Mouse (Mus musculus): ENCODE measurements around the gene Kcnq1. TPM values are rescaled to one million over a fixed set of nuclear protein-coding genes. Genes with fewer than 3 reads are reported as not detected.

Kcnq1 gene
- polyA plus RNA-seq, 1 experiment from 2014 or later = 0.88 TPM

- no peak; the same call in 1 of the 2 replicates for ATAC-seq (ENCODE audit: low FRiP score)
- 67% methylated on average over 14 of the region's 14 CpGs for WGBS
- H3K9ac ChIP-seq (replicated peaks) = no peak overlapping the region
- H3K27me3 ChIP-seq (replicated peaks) = no peaks in the 10 kb centered on the region
- H3K4me3 ChIP-seq (replicated peaks) = no peak overlapping the region
- no peaks in the 10 kb centered on the region for H3K36me3 ChIP-seq
- no peaks in the 10 kb centered on the region for H3K9me3 ChIP-seq (replicated peaks)
- no peak overlapping the region for H3K27ac ChIP-seq (replicated peaks)
- H3K4me1 ChIP-seq = peaks cover 24% of the 10 kb centered on the region
- H3K4me2 ChIP-seq = no peak overlapping the region
Observed at GRCm38 (mm10) chr7:143329110-143329810, 223.1 kb downstream of the Kcnq1 start.

DNA sequence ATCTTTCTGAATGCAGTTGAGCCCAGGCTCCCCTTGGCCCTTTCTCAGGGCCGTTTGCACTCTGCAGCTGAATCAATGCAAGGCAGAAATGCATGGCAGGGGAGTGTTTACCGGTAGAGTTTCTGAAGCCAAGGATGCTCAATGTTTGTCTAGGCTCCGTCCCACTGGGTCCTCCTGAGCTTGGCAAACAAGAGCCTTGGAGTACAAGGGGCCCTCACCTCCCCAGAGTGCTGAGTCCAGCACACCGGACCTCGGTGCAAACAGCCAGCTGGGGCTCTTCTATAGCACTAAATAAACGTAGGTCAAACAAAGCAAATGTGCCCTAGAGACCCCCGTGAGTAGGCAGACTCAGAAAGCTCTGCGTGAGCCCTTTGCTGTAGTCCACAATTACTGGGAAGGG lies 226.9 kb downstream of the Kcnq1 start:
- no peaks in the 10 kb centered on the region for H3K9me3 ChIP-seq (replicated peaks)
- no peaks in the 10 kb centered on the region for H3K27me3 ChIP-seq (replicated peaks)
- H3K4me3 ChIP-seq (replicated peaks) = no peak overlapping the region
- no peaks in the 10 kb centered on the region for H3K36me3 ChIP-seq
- H3K4me2 ChIP-seq = no peak overlapping the region
- 36% methylated on average over 8 of the region's 8 CpGs for WGBS
- H3K27ac ChIP-seq (replicated peaks) = no peak overlapping the region
- H3K9ac ChIP-seq (replicated peaks) = no peak overlapping the region
- peaks cover 24% of the 10 kb centered on the region for H3K4me1 ChIP-seq
- ATAC-seq (ENCODE audit: low FRiP score) = no peak

- H3K36me3 ChIP-seq = no peaks in the 10 kb centered on the region
- no peak overlapping the region for H3K9ac ChIP-seq (replicated peaks)
- H3K4me1 ChIP-seq = peaks cover 22% of the 10 kb centered on the region
- no peak overlapping the region for H3K4me3 ChIP-seq (replicated peaks)
- no peak for ATAC-seq (ENCODE audit: low FRiP score)
- no peak overlapping the region for H3K4me2 ChIP-seq
- no peaks in the 10 kb centered on the region for H3K9me3 ChIP-seq (replicated peaks)
- 39% methylated on average over 4 of the region's 4 CpGs for WGBS
- no peaks in the 10 kb centered on the region for H3K27me3 ChIP-seq (replicated peaks)
- no peak overlapping the region for H3K27ac ChIP-seq (replicated peaks)
Observed at GRCm38 (mm10) chr7:143333604-143334003, 227.4 kb downstream of the Kcnq1 start.

DNA sequence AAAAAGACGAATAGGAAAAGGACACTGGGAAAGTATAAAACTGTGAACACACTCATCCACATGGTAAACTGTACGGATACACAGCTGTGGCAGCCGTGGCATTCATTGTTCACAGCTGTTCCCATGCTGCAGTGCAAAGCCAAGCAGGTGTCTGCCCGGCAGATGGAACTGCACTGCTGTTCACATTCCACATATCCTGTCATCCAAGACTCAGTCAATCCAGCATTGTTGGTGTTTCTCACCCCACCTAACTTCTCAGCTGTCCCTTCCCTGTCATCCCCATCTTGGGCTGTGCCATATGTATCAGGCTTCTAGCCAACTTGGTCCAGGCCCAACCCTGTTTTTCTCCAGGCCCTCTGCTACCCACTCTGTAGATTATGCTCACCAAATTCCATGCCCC lies 232.5 kb downstream of the Kcnq1 start:
- Histone ChIP-seq H3K36me3 (no peaks in the 10 kb centered on the region), H3K27ac (replicated peaks) (no peak overlapping the region), H3K27me3 (replicated peaks) (no peaks in the 10 kb centered on the region), H3K4me1 (peaks cover 19% of the 10 kb centered on the region), H3K9me3 (replicated peaks) (no peaks in the 10 kb centered on the region), H3K4me3 (replicated peaks) (no peak overlapping the region), H3K4me2 (no peak overlapping the region), H3K9ac (replicated peaks) (no peak overlapping the region)
- no peak for ATAC-seq (ENCODE audit: low FRiP score)
- WGBS = 64% methylated on average over 4 of the region's 4 CpGs

- H3K27me3 ChIP-seq (replicated peaks) = no peaks in the 10 kb centered on the region
- H3K4me3 ChIP-seq (replicated peaks) = no peak overlapping the region
- H3K27ac ChIP-seq (replicated peaks) = no peak overlapping the region; the same call in 1 of the 2 replicates
- peaks cover 24% of the 10 kb centered on the region for H3K4me1 ChIP-seq
- H3K36me3 ChIP-seq = no peaks in the 10 kb centered on the region
- H3K4me2 ChIP-seq = no peak overlapping the region
- 19% methylated on average over 15 of the region's 15 CpGs for WGBS
- no peak overlapping the region for H3K9ac ChIP-seq (replicated peaks)
- peak; percentile 78 for ATAC-seq (ENCODE audit: low FRiP score)
- H3K9me3 ChIP-seq (replicated peaks) = no peaks in the 10 kb centered on the region
Observed at GRCm38 (mm10) chr7:143340601-143341281, 234.6 kb downstream of the Kcnq1 start.

DNA sequence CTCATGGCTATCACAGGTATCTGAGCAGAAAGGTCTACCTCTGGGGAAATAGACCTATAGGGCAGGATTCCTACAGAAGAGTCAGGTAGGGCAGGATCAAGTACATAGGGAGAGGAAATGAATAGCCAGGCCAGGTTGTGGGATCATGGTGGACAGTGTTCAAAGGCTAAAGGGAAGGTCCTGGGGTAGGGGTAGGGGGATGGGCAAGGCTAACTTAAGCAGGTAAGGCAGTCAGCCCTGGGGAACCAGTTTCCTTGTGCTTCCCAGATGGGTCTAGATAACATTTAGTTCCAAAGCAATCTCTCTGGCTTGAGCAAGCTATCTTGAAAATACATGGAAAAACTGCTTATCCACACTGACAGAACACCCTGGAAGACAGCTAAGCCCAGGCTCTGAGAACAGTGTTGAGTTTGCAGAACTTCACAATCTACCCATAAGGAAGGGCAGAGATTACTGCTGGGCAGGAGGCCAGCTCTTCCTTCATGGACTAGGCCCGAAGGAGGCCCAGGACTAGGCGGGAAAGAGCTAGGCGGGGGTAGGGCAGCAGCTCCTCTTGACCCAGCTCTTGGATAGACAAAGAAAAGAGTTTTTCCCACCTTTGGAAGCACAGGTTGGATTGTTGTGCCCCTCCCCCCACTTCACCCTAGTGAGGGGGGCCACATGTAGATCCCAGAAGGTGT lies 235.3 kb downstream of the Kcnq1 start:
- H3K4me3 ChIP-seq (replicated peaks) = no peak overlapping the region
- no peaks in the 10 kb centered on the region for H3K9me3 ChIP-seq (replicated peaks)
- no peak for ATAC-seq (ENCODE audit: low FRiP score)
- H3K27me3 ChIP-seq (replicated peaks) = no peaks in the 10 kb centered on the region
- WGBS = 70% methylated on average over 3 of the region's 3 CpGs
- no peak overlapping the region for H3K4me2 ChIP-seq
- no peaks in the 10 kb centered on the region for H3K36me3 ChIP-seq
- H3K4me1 ChIP-seq = peaks cover 24% of the 10 kb centered on the region
- no peak overlapping the region for H3K9ac ChIP-seq (replicated peaks)
- no peak overlapping the region for H3K27ac ChIP-seq (replicated peaks)

DNA sequence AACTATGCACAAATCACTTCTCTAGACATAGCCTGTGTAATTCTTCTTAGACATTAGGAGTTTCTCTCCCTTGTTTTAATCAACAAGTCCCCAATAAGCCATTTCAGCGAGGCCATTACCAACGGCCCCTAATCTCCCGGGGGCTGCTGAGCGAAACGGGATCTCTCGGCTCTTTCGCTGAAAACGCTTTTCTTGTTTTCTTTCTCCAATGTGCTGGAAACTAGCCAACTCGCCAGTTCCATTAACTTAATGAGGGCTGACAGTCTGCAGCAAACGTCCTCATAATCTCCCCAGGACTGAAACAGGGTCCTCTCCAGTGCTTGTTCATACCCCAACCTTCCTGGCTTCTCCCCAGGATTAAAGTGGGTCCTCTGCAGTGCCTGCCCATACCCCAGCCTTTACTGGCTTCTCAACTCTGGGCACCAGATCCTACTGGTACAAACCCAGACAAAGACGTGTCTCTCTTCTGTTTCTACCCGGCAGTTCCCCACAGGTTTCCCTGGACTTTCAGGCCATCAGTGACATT lies 237.7 kb downstream of the Kcnq1 start:
- H3K36me3 ChIP-seq = no peaks in the 10 kb centered on the region
- H3K27ac ChIP-seq (replicated peaks) = no peak overlapping the region
- ATAC-seq (ENCODE audit: low FRiP score) = no peak
- peaks cover 24% of the 10 kb centered on the region for H3K4me1 ChIP-seq
- 22% methylated on average over 12 of the region's 12 CpGs for WGBS
- H3K4me3 ChIP-seq (replicated peaks) = no peak overlapping the region
- H3K27me3 ChIP-seq (replicated peaks) = no peaks in the 10 kb centered on the region
- H3K9ac ChIP-seq (replicated peaks) = no peak overlapping the region
- H3K4me2 ChIP-seq = peak overlapping the region; percentile 23
- no peaks in the 10 kb centered on the region for H3K9me3 ChIP-seq (replicated peaks)

- Histone ChIP-seq H3K4me1 (peaks cover 3% of the 10 kb centered on the region; the same call in 1 of the 2 replicates), H3K4me3 (replicated peaks) (no peak overlapping the region), H3K9me3 (replicated peaks) (no peaks in the 10 kb centered on the region), H3K27me3 (replicated peaks) (no peaks in the 10 kb centered on the region), H3K9ac (replicated peaks) (no peak overlapping the region), H3K4me2 (no peak overlapping the region), H3K27ac (replicated peaks) (no peak overlapping the region), H3K36me3 (no peaks in the 10 kb centered on the region)
- ATAC-seq (ENCODE audit: low FRiP score) = no peak
- WGBS = 84% methylated on average over 7 of the region's 7 CpGs
Observed at GRCm38 (mm10) chr7:143349287-143349686, 243.1 kb downstream of the Kcnq1 start.

DNA sequence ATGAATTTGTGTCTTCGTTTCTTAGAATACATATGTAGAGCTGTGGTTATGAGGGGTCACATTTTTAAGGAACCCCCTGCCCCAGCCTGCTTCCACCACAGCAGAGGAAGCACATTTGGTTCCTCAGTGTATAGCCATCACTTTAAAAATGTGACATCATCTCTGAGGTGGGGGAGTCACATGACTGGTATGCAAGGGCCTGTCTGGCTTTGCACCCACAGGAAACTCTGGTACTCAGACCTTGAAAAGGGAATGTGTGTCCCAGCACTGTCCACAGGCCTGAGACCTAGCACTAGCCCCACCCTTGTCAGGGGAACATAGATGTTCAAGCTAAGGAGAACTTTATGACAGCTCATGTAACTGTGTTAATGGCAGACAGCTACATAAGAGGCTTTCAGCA lies 243.7 kb downstream of the Kcnq1 start:
- Histone ChIP-seq H3K27ac (replicated peaks) (no peak overlapping the region), H3K4me3 (replicated peaks) (no peak overlapping the region), H3K27me3 (replicated peaks) (no peaks in the 10 kb centered on the region), H3K4me1 (no peaks in the 10 kb centered on the region), H3K9ac (replicated peaks) (no peak overlapping the region), H3K9me3 (replicated peaks) (no peaks in the 10 kb centered on the region), H3K4me2 (no peak overlapping the region), H3K36me3 (no peaks in the 10 kb centered on the region)
- ATAC-seq (ENCODE audit: low FRiP score) = no peak
- WGBS = 92% methylated on average over 1 of the region's 1 CpGs

- 76% methylated on average over 5 of the region's 5 CpGs for WGBS
- Histone ChIP-seq H3K4me3 (replicated peaks) (no peak overlapping the region), H3K27me3 (replicated peaks) (no peaks in the 10 kb centered on the region), H3K36me3 (no peaks in the 10 kb centered on the region), H3K4me2 (no peak overlapping the region), H3K9ac (replicated peaks) (no peak overlapping the region), H3K27ac (replicated peaks) (no peak overlapping the region), H3K4me1 (no peaks in the 10 kb centered on the region), H3K9me3 (replicated peaks) (no peaks in the 10 kb centered on the region)
- no peak for ATAC-seq (ENCODE audit: low FRiP score)
Observed at GRCm38 (mm10) chr7:143355831-143356230, 249.7 kb downstream of the Kcnq1 start.

- Histone ChIP-seq H3K4me1 (no peaks in the 10 kb centered on the region), H3K36me3 (no peaks in the 10 kb centered on the region), H3K4me3 (replicated peaks) (no peak overlapping the region), H3K9ac (replicated peaks) (no peak overlapping the region), H3K27ac (replicated peaks) (no peak overlapping the region), H3K27me3 (replicated peaks) (no peaks in the 10 kb centered on the region), H3K4me2 (no peak overlapping the region), H3K9me3 (replicated peaks) (no peaks in the 10 kb centered on the region)
- no peak for ATAC-seq (ENCODE audit: low FRiP score)
- 79% methylated on average over 1 of the region's 1 CpGs for WGBS
Observed at GRCm38 (mm10) chr7:143357109-143357508, 250.9 kb downstream of the Kcnq1 start.

DNA sequence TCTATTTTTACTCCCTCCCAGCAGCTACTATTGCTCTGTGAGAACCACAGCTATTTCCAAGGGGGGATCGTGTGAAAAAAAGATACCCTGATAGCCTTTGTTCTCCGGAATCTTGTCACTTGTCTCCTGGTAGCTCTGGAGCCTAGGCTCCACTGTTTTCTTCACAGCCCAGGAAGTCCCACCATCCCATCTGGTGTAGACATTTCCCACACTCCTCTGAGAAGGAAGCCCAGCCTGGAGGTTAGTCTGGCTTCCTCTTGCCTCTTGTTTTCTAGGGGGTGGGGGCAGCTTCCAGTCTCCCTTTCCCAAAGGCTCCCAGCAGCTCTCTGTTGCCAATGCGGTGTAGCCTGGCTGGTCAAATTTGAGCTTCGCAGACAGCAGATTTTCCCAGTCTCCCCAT lies 251.7 kb downstream of the Kcnq1 start:
- H3K4me1 ChIP-seq = no peaks in the 10 kb centered on the region
- H3K27ac ChIP-seq (replicated peaks) = no peak overlapping the region
- H3K36me3 ChIP-seq = no peaks in the 10 kb centered on the region
- H3K4me3 ChIP-seq (replicated peaks) = no peak overlapping the region
- H3K9ac ChIP-seq (replicated peaks) = no peak overlapping the region
- no peak overlapping the region for H3K4me2 ChIP-seq
- H3K27me3 ChIP-seq (replicated peaks) = no peaks in the 10 kb centered on the region
- WGBS = 74% methylated on average over 4 of the region's 4 CpGs
- ATAC-seq (ENCODE audit: low FRiP score) = no peak
- H3K9me3 ChIP-seq (replicated peaks) = no peaks in the 10 kb centered on the region
